Mouse (Mus musculus): ENCODE data around the gene Oaf. TPM values are rescaled to one million over a fixed set of nuclear protein-coding genes. Genes with fewer than 3 reads are reported as not detected.

The Oaf gene
- total RNA-seq (2023), result 0.30 TPM

DNA sequence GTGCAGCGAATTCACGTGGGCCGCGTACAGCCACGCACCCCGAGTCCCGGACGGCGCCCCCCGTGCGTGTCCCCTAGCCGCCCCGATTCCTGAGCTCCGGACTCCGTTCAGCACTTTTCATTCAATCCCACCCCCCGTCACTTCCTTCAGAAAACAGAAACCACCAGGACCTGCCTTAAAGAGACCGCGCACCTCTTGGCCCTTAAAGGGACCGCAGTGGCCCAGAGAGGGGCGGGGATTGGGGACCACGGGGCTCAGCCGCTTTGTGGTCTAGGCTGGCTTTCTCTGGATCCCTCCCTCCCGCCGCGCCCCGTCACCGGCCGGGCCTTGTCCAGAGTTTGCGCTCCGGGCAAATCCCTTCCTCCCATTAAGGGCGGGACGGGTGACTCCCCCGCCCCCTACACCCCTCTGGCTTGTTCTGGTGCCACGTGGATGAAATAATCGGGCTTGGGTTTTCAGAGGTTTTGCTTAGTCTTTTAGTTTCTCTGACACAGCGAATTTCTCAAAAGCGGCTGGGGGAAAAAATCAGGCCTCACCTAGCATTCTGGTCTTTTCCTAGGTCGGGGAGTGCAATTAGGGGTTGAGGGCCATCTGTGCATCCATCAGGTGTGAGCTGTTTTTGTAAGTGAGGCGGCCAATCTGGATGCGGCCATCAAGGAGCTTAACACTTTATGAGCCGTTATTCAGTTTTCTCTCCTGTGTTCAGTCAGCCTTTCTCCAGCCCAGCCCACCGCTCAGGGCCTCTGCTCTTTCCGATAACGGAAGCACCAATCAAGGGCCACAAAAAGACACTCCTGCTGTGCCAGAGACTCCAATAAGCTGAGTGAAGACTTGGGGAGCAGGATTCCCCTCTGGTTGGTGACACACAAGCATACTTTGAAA, at the start of gene Oaf:
Gene Oaf, minus strand, starts transcription at position 200 of the 882 bp plus-strand sequence.

GRCm38 (mm10) chr9:43210190-43210682, 29.5 kb downstream of the Oaf start, which contains the start of gene Pou2f3:
Pou2f3 (minus strand) TSS chr9:43210369.

Other genes starting within 250 kb of the Oaf start
- gene Arhgef12, start 132.7 kb downstream of the Oaf start, total RNA-seq (2023), result 8.9 TPM
- not detected for gene Tmem136, start 123.3 kb downstream of the Oaf start, total RNA-seq (2023)
- gene Pou2f3, start 29.5 kb downstream of the Oaf start, total RNA-seq (2023), result not detected
- not detected for gene Trim29, start 70.9 kb upstream of the Oaf start, total RNA-seq (2023)